Mouse (Mus musculus) E14TG2a.4 (cell line): Measurements from ENCODE around the gene Obox5.
"Not testable (repeated sequence)": the region's sequence is repeated elsewhere in the genome, so short reads cannot be mapped to it uniquely, and the experiment has no call there.

Experiments used
- H3K27me3 ChIP-seq: 2 replicates; pipeline ENCODE4 v1.6.1; 2014; ENCODE audit warnings: low read length, control low read depth; ENCODE audit not compliant: insufficient read depth
- H3K36me3 ChIP-seq: 2 replicates; pipeline ENCODE4 v1.6.1; 2014; ENCODE audit warnings: low read length, control low read depth; ENCODE audit not compliant: insufficient read depth
- H3K4me1 ChIP-seq: replicated peaks from 2 replicates; pipeline ENCODE4 v1.6.1; 2014; ENCODE audit warnings: low read depth, low read length, control low read depth
- H3K4me3 ChIP-seq: replicated peaks from 2 replicates; pipeline ENCODE4 v1.5.1; 2014; ENCODE audit warnings: mild to moderate bottlenecking, low read length
- H3K9me3 ChIP-seq: 2 replicates; pipeline ENCODE4 v1.6.1; 2014; ENCODE audit warnings: low read length, control low read depth

Obox5 gene

DNA sequence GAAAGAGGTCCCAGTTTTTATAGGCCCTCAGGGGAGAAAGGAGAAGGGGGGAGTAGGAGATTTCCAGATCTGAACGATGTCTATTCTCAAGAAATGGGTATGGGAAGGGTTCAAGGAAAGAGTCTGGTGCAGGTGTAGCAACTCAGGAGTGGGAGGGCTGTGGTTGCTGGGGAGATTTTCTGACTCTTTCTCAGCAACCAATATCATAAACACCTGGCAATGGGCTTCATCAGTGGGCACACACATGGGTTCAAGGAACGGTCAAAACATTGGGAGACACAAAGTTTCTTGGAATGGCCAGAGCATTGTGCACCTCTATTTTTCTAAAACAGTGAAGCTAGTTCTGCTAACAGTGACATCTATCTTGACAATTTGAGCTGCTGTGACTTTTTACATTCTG lies at the start of gene Obox5:
Gene Obox5, plus strand, starts transcription at position 301 of the 400 bp plus-strand sequence.
- H3K4me1 ChIP-seq, H3K27me3 ChIP-seq, H3K36me3 ChIP-seq, H3K4me3 ChIP-seq, H3K9me3 ChIP-seq: not testable (repeated sequence)

DNA sequence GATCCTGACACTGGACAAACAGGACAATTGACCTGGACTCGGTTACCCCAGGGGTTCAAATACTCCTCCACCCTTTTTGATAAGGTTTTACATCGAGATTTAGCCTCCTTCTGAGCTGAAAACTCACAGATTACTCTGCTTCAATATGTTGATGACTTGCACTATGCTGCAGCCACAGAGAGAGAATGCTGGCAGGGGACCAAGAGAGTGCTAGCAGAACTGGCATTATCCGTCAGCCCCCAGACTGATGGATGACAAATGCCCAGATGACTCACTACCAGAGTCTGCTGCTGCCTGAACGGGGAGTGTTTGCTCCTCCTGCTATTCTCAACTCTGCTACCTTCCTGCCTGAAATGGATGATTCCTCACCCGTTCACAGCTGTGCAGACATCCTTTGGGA lies 635 bp upstream of the Obox5 start:
- H3K4me3 ChIP-seq, H3K36me3 ChIP-seq, H3K4me1 ChIP-seq, H3K27me3 ChIP-seq, H3K9me3 ChIP-seq: not testable (repeated sequence)
